Mouse (Mus musculus): Measurements from ENCODE around the gene Ice1. TPM values are rescaled to one million over a fixed set of nuclear protein-coding genes. Genes with fewer than 3 reads are reported as not detected.

The Ice1 gene
- polyA plus RNA-seq (2015; fragmentation: Nextera tagmentation; extraction: Ambion mirVana): 24.5 and 24.9 TPM in 2 replicates

- ATAC-seq (ENCODE audit: low read depth): peak; percentile 30
- Histone ChIP-seq H3K9ac (peak within 1 kb of the TSS; percentile 93), H3K27me3 (no peaks in the 10 kb centered on the region), H3K4me2 (peak within 1 kb of the TSS; percentile 89), H3K4me3 (peak within 1 kb of the TSS; percentile 95), H3K36me3 (no peaks in the 10 kb centered on the region), H3K27ac (replicated peaks) (peak within 1 kb of the TSS; percentile 93), H3K9me3 (no peaks in the 10 kb centered on the region), H3K4me1 (replicated peaks) (peaks cover 34% of the 10 kb centered on the region)
- WGBS: under 1% methylated on average over 39 of the region's 39 CpGs
These were observed at the start of gene Ice1 for GRCm38 (mm10) chr13:70637282-70637661. Ice1 (minus strand) TSS chr13:70637634.

- 86% methylated on average over 5 of the region's 5 CpGs for whole genome bisulfite sequencing
- H3K27me3 ChIP-seq: no peaks in the 10 kb centered on the region
- H3K4me1 ChIP-seq (replicated peaks): no peaks in the 10 kb centered on the region
- no peak overlapping the region for H3K27ac ChIP-seq (replicated peaks)
- no peaks in the 10 kb centered on the region for H3K36me3 ChIP-seq
- ATAC-seq (ENCODE audit: low read depth): no peak
- no peaks in the 10 kb centered on the region for H3K9me3 ChIP-seq
- H3K4me2 ChIP-seq: no peak overlapping the region
- H3K9ac ChIP-seq: no peak overlapping the region
- H3K4me3 ChIP-seq: no peak overlapping the region
These were observed 48.4 kb upstream of the Ice1 start for GRCm38 (mm10) chr13:70685825-70686224.

GRCm38 (mm10) chr13:70684976-70685609 is 47.7 kb upstream of the Ice1 start:
- no peak overlapping the region for H3K4me2 ChIP-seq
- H3K4me1 ChIP-seq (replicated peaks): no peaks in the 10 kb centered on the region
- H3K27me3 ChIP-seq: no peaks in the 10 kb centered on the region
- no peak for ATAC-seq (ENCODE audit: low read depth)
- no peaks in the 10 kb centered on the region for H3K9me3 ChIP-seq
- no peak overlapping the region for H3K9ac ChIP-seq
- no peak overlapping the region for H3K4me3 ChIP-seq
- no peak overlapping the region for H3K27ac ChIP-seq (replicated peaks)
- no peaks in the 10 kb centered on the region for H3K36me3 ChIP-seq
- WGBS: 67% methylated on average over 7 of the region's 7 CpGs

- 83% methylated on average over 7 of the region's 7 CpGs for WGBS
- ATAC-seq (ENCODE audit: low read depth): no peak
- H3K27me3 ChIP-seq: no peaks in the 10 kb centered on the region
These were observed 44.2 kb upstream of the Ice1 start for GRCm38 (mm10) chr13:70681411-70682183.

GRCm38 (mm10) chr13:70680316-70680715 is 42.9 kb upstream of the Ice1 start:
- 86% methylated on average over 3 of the region's 3 CpGs for WGBS
- H3K36me3 ChIP-seq: no peaks in the 10 kb centered on the region
- ATAC-seq (ENCODE audit: low read depth): no peak

More at GRCm38 (mm10) chr13:70681411-70682183, 44.2 kb upstream of the Ice1 start:
- Histone ChIP-seq H3K27ac (replicated peaks) (no peak overlapping the region), H3K36me3 (no peaks in the 10 kb centered on the region), H3K4me2 (no peak overlapping the region), H3K9ac (no peak overlapping the region), H3K4me3 (no peak overlapping the region), H3K9me3 (no peaks in the 10 kb centered on the region), H3K4me1 (replicated peaks) (no peaks in the 10 kb centered on the region)

GRCm38 (mm10) chr13:70677689-70678088 is 40.3 kb upstream of the Ice1 start:
- no peak overlapping the region for H3K9ac ChIP-seq
- no peak for ATAC-seq (ENCODE audit: low read depth)
- H3K27ac ChIP-seq (replicated peaks): no peak overlapping the region
- H3K36me3 ChIP-seq: no peaks in the 10 kb centered on the region
- H3K9me3 ChIP-seq: no peaks in the 10 kb centered on the region
- H3K4me3 ChIP-seq: no peak overlapping the region
- no peaks in the 10 kb centered on the region for H3K4me1 ChIP-seq (replicated peaks)
- H3K4me2 ChIP-seq: no peak overlapping the region
- WGBS: 90% methylated on average over 5 of the region's 5 CpGs
- H3K27me3 ChIP-seq: no peaks in the 10 kb centered on the region

More at GRCm38 (mm10) chr13:70680316-70680715, 42.9 kb upstream of the Ice1 start:
- Histone ChIP-seq H3K4me2 (no peak overlapping the region), H3K27ac (replicated peaks) (no peak overlapping the region), H3K9me3 (no peaks in the 10 kb centered on the region), H3K9ac (no peak overlapping the region), H3K4me3 (no peak overlapping the region), H3K4me1 (replicated peaks) (no peaks in the 10 kb centered on the region), H3K27me3 (no peaks in the 10 kb centered on the region)

- no peak overlapping the region for H3K9ac ChIP-seq
- no peaks in the 10 kb centered on the region for H3K4me1 ChIP-seq (replicated peaks)
- ATAC-seq (ENCODE audit: low read depth): no peak
- H3K27ac ChIP-seq (replicated peaks): no peak overlapping the region
- no peak overlapping the region for H3K4me2 ChIP-seq
- 81% methylated on average over 20 of the region's 20 CpGs for WGBS
- H3K9me3 ChIP-seq: no peaks in the 10 kb centered on the region
- H3K4me3 ChIP-seq: no peak overlapping the region
- H3K36me3 ChIP-seq: no peaks in the 10 kb centered on the region
- no peaks in the 10 kb centered on the region for H3K27me3 ChIP-seq
These were observed 39.1 kb upstream of the Ice1 start for GRCm38 (mm10) chr13:70676243-70677183.

GRCm38 (mm10) chr13:70674998-70675397 is 37.6 kb upstream of the Ice1 start:
- WGBS: 89% methylated on average over 10 of the region's 10 CpGs
- Histone ChIP-seq H3K27me3 (no peaks in the 10 kb centered on the region), H3K4me1 (replicated peaks) (no peaks in the 10 kb centered on the region), H3K9me3 (no peaks in the 10 kb centered on the region), H3K9ac (no peak overlapping the region), H3K36me3 (no peaks in the 10 kb centered on the region), H3K4me3 (no peak overlapping the region), H3K27ac (replicated peaks) (no peak overlapping the region), H3K4me2 (no peak overlapping the region)
- ATAC-seq (ENCODE audit: low read depth): no peak

GRCm38 (mm10) chr13:70670080-70670479 is 32.6 kb upstream of the Ice1 start:
- WGBS: 72% methylated on average over 4 of the region's 4 CpGs
- H3K4me1 ChIP-seq (replicated peaks): no peaks in the 10 kb centered on the region
- no peak for ATAC-seq (ENCODE audit: low read depth)
- H3K36me3 ChIP-seq: no peaks in the 10 kb centered on the region
- no peaks in the 10 kb centered on the region for H3K27me3 ChIP-seq
- H3K9ac ChIP-seq: no peak overlapping the region
- H3K27ac ChIP-seq (replicated peaks): no peak overlapping the region
- H3K9me3 ChIP-seq: no peaks in the 10 kb centered on the region
- H3K4me3 ChIP-seq: no peak overlapping the region
- H3K4me2 ChIP-seq: no peak overlapping the region

GRCm38 (mm10) chr13:70659715-70660114 is 22.3 kb upstream of the Ice1 start:
- H3K4me2 ChIP-seq: no peak overlapping the region
- ATAC-seq (ENCODE audit: low read depth): no peak
- no peaks in the 10 kb centered on the region for H3K36me3 ChIP-seq
- no peaks in the 10 kb centered on the region for H3K4me1 ChIP-seq (replicated peaks)
- H3K27me3 ChIP-seq: no peaks in the 10 kb centered on the region
- H3K27ac ChIP-seq (replicated peaks): no peak overlapping the region
- 0 out of 2 replicates have a peak, but pooled peaks cover 2% of the 10 kb centered on the region for H3K9me3 ChIP-seq
- WGBS: 81% methylated on average over 4 of the region's 4 CpGs
- no peak overlapping the region for H3K4me3 ChIP-seq
- H3K9ac ChIP-seq: no peak overlapping the region

- Histone ChIP-seq H3K27me3 (no peaks in the 10 kb centered on the region), H3K27ac (replicated peaks) (no peak overlapping the region), H3K4me3 (no peak overlapping the region), H3K4me1 (replicated peaks) (no peaks in the 10 kb centered on the region), H3K36me3 (no peaks in the 10 kb centered on the region), H3K4me2 (no peak overlapping the region), H3K9me3 (no peaks in the 10 kb centered on the region), H3K9ac (no peak overlapping the region)
- ATAC-seq (ENCODE audit: low read depth): no peak
- WGBS: 42% methylated on average over 4 of the region's 4 CpGs
These were observed 19.3 kb upstream of the Ice1 start for GRCm38 (mm10) chr13:70656741-70657140.

- Histone ChIP-seq H3K4me2 (no peak overlapping the region), H3K27me3 (no peaks in the 10 kb centered on the region), H3K36me3 (no peaks in the 10 kb centered on the region), H3K9me3 (no peaks in the 10 kb centered on the region), H3K27ac (replicated peaks) (no peak overlapping the region), H3K4me1 (replicated peaks) (no peaks in the 10 kb centered on the region), H3K9ac (no peak overlapping the region), H3K4me3 (no peak overlapping the region)
- no peak for ATAC-seq (ENCODE audit: low read depth)
- 56% methylated on average over 8 of the region's 8 CpGs for WGBS
These were observed 18.9 kb upstream of the Ice1 start for GRCm38 (mm10) chr13:70656329-70656728.

Data from neural tube, embryonic 13.5 days (tissue).